Mouse (Mus musculus): Measurements from ENCODE around the gene Rnf103.

DNA sequence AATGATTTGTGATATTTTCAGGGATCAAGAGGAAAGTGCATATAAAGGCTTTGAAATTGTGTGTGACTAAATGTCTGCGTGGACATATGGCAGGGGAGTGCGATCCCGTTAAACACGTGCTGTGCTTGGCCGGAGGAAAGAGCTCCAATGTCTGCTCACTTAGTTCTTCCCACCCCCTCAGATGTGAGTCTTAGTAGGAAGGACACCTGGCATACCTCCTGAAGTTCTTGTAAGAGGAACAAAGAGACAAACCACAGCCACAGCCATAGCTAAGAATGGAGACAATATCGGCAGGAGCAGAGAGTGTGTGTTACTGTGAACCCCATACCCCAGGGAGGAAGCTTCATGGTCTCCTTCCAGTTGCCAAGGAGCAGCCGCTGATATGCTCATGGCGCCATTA lies 36.5 kb downstream of the Rnf103 start:
- TF ChIP-seq EP300 (optimal IDR thresholded peaks at IDR 0.05) = no peak
- TF ChIP-seq CTCF (IDR thresholded peaks at IDR 0.05; ENCODE audit: low read depth) = no peak

Measured in stomach, postnatal 0 days (tissue).